Mouse (Mus musculus): Measurements from ENCODE around the gene Smg9.

Smg9 gene

GRCm38 (mm10) chr7:24399256-24400081 is at the start of gene Smg9:
Gene Smg9 (plus strand): TSS chr7:24399619.
- peak; percentile 97 for DNase-seq

- no peak for DNase-seq
Measured at GRCm38 (mm10) chr7:24355646-24356045, 43.8 kb upstream of the Smg9 start.

GRCm38 (mm10) chr7:24356081-24356480 is 43.3 kb upstream of the Smg9 start:
- DNase-seq: no peak

- no peak for DNase-seq
Measured at GRCm38 (mm10) chr7:24357899-24358298, 41.5 kb upstream of the Smg9 start.

GRCm38 (mm10) chr7:24359269-24359668 is 40.1 kb upstream of the Smg9 start:
- DNase-seq: no peak

GRCm38 (mm10) chr7:24361001-24361400 is 38.4 kb upstream of the Smg9 start:
- no peak for DNase-seq

GRCm38 (mm10) chr7:24363228-24363627 is 36.2 kb upstream of the Smg9 start:
- DNase-seq: no peak

GRCm38 (mm10) chr7:24364827-24365226 is 34.6 kb upstream of the Smg9 start:
- DNase-seq: peak; percentile 85 to 90

GRCm38 (mm10) chr7:24365258-24366014 is 34.0 kb upstream of the Smg9 start:
- DNase-seq: no peak

- no peak for DNase-seq
Measured at GRCm38 (mm10) chr7:24366716-24367632, 32.4 kb upstream of the Smg9 start.

- DNase-seq: no peak
Measured at GRCm38 (mm10) chr7:24368226-24368625, 31.2 kb upstream of the Smg9 start.

GRCm38 (mm10) chr7:24368946-24369345 is 30.5 kb upstream of the Smg9 start:
- DNase-seq: no peak

- no peak for DNase-seq
Measured at GRCm38 (mm10) chr7:24369731-24370541, 29.5 kb upstream of the Smg9 start, which contains the start of gene Kcnn4. Gene Kcnn4 (plus strand): TSS chr7:24370263.

- no peak for DNase-seq
Measured at GRCm38 (mm10) chr7:24371012-24371808, 28.2 kb upstream of the Smg9 start.

- no peak for DNase-seq
Measured at GRCm38 (mm10) chr7:24371809-24372145, 27.6 kb upstream of the Smg9 start.

GRCm38 (mm10) chr7:24372300-24372699 is 27.1 kb upstream of the Smg9 start:
- no peak for DNase-seq

GRCm38 (mm10) chr7:24372786-24373185 is 26.6 kb upstream of the Smg9 start:
- DNase-seq: no peak

- DNase-seq: peak; percentile 30 to 58
Measured at GRCm38 (mm10) chr7:24373538-24374379, 25.7 kb upstream of the Smg9 start.

- DNase-seq: no peak
Measured at GRCm38 (mm10) chr7:24376456-24376855, 23.0 kb upstream of the Smg9 start.

Measured in cerebellum, postnatal 36 days (tissue).